Mouse (Mus musculus) layer of hippocampus, adult 9-11 months (tissue): ENCODE results near the gene Ddr1.
"Not testable (repeated sequence)": the region's sequence is repeated elsewhere in the genome, so short reads cannot be mapped to it uniquely, and the experiment has no call there.

Source experiments
- DNase-seq: peaks from one replicate; pipeline ENCODE4 v3.0.0; 2022

Ddr1 gene

DNA sequence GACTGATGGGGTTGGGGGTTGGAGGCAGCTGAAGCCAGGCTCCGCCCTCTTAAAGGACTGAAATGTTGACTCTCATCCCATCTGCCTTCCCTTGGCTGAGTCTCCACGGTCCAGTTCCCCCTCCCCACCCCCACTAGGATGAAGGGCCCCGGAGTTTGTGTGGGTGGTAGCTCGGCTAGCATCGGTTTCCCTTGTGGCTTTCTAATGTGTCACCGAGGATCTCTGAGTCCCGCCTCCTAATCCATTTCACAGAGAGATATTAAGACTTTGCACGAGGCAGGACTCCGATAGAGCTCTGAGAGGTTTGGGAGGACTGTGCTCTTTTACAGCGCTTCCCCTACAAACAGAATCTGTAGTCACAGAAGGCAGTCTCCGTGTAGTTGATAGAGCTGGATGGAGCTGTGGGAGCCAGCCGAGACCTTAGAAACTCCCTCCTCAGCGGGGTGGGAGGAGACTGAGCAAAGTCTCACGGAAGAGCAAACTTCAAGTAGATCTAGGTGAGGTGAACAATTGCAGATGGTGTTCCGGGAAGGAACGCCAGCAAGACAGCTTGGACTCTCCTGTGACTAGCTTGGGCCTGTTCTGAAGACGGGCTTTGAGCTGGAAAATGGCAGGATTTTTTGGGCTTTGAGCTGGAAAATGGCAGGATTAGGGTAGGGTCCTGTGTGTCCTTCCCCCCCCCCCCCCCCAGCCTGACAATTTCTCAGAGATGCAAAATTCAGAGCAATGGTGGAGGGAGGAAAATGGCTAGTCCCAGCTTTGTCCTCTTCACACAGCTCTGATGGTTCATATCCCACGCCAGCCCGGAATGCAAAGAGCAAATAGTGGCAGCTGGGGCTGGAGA, at the start of gene Ddr1:
TSS of gene Ddr1 (minus strand) at position 1 of the 844 bp plus-strand sequence.
- no peak for DNase-seq

GRCm38 (mm10) chr17:35753668-35754067, 49.2 kb upstream of the Ddr1 start:
- DNase-seq = no peak

- DNase-seq = peak; percentile 79
Observed at GRCm38 (mm10) chr17:35752221-35752811, 47.9 kb upstream of the Ddr1 start.

- no peak for DNase-seq
Observed at GRCm38 (mm10) chr17:35749685-35750084, 45.3 kb upstream of the Ddr1 start.

- no peak for DNase-seq
Observed at GRCm38 (mm10) chr17:35744361-35744760, 39.9 kb upstream of the Ddr1 start.

DNA sequence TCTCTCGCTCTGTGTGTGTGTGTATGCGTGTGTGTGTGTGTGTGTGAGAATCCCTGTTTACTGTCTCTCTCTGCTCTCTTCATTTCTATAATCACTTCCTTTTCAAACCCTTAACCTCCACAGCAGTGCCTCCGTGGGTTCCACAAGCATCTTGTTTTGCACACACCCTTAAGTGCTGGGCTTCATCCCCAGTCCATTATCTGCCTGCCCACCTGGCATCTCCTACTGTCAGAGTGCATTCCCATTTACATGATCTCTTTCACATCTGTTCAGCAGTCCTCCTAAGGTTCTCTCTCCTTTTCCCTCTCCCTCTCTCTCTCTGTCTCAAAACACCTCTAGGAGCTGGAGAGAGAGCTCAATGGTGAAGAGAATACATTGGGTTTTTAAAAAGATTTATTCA, 38.5 kb upstream of the Ddr1 start:
- DNase-seq = no peak

- DNase-seq = no peak
Observed at GRCm38 (mm10) chr17:35741589-35742226, 37.3 kb upstream of the Ddr1 start.

GRCm38 (mm10) chr17:35740276-35740880, 36.0 kb upstream of the Ddr1 start:
- no peak for DNase-seq

GRCm38 (mm10) chr17:35739675-35740074, 35.3 kb upstream of the Ddr1 start:
- DNase-seq = peak; percentile 93

DNA sequence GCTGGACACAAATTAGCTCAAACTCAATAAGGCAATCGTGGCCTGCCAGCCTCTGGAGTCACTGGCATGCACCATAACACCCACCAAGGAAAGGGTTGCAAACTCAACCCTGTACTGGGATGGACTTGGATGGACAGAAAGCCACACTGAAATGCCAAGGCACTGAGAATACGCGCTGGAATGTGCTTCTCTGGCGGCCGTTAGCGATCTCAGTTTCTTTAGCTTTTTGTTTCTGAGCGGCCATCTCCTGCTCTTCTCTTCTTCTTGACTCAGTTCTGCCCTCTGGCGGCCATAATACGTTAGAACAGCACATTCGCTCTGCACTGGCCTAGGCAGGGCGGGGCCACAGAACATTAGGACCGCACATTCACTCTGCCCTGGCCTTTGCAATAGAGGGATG, 33.3 kb upstream of the Ddr1 start:
- peak; percentile 80 for DNase-seq

DNA sequence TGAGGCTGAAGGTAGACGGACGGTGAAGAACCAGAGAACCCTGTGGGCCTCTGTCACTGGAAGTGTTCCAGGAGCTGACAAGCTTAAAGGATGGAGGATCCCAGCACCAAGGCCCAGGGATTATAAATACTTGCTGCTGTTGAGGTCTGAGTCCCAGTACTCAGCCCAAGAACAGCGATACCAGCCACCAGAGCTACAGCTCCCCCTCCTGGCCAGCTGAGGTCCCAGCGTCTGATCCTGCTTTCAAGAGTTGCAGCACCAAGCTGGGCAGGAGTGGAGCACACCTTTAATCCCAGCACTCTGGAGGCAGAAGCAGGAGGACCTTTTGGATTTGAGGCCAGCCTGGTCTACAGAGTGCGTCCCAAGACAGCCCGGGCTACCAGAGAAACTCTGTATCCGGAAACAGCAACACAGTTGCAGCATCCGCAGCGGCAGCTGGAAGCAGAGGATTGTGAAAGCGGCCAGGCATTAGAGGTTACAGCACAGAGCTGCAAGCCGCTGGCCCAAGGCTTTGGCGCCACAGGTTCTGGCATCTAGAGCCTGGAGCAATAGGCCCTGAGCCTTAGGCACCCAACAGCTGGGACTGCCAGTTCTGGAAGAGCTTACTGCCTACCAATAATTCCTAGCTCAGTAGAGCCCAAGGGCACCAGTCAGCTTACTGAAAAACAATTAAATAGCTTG, 32.0 kb upstream of the Ddr1 start:
- peak; percentile 54 for DNase-seq

DNA sequence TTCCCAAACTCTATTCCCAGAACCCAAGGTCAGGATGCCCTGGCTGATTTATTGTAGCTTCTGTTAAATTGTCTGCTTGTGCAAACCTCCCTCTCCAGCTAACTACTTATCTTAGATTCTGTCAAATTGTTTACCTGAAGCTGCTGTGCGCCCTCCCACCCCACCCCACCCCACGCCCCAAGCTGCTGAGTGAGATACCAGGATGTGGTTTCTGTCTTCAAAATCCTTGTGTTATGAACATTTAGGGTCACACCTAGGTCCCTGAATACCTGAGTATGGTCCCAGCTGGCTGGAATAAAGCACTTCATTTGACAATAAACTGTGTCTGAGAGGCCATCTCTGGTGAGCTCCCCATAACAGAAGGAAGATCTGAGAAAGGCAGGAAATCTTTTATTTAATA, 30.1 kb upstream of the Ddr1 start:
- no peak for DNase-seq

- DNase-seq = no peak
Observed at GRCm38 (mm10) chr17:35733398-35733797, 29.0 kb upstream of the Ddr1 start.

DNA sequence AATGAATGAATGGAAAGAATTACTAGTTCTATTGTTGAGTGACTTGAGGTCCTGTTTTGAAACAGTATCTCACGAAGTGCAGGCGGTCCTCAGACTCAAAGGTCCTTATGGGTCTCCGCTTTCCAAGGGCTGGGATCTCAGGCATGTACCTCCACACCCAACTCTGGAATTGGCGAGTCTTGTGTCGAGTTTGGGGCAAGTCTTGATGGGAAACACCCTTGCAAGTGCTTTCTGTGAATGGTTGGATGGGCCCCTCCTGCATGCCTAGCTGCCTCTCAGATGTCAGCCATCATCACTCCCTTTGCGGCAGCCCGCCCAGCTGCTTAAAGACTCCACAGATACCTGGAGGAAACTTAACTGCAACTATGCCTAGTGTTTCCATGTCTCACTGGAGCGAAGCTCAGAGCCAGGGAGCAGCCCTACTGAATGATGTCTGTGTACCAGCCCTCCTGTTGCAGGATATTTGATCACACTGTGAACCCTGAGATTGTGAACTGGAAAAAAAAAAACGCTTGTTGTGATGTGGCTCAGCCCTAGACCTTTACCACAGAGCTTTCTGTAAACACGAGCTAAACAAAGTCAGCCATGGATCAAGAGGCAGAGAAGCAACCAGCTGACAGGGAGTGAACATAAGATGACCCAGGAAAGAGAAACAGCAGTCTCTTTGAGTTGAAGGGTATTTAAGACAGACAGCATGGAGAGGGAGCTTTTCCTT, 27.2 kb upstream of the Ddr1 start:
- DNase-seq = no peak

- DNase-seq = not testable (repeated sequence)
Observed at GRCm38 (mm10) chr17:35730112-35730511, 25.7 kb upstream of the Ddr1 start.

- DNase-seq = no peak
Observed at GRCm38 (mm10) chr17:35728821-35729220, 24.4 kb upstream of the Ddr1 start.

- no peak for DNase-seq
Observed at GRCm38 (mm10) chr17:35727471-35728205, 23.2 kb upstream of the Ddr1 start.

- no peak for DNase-seq
Observed at GRCm38 (mm10) chr17:35727028-35727427, 22.6 kb upstream of the Ddr1 start.

- peak; percentile 84 for DNase-seq
Observed at GRCm38 (mm10) chr17:35725286-35726232, 21.1 kb upstream of the Ddr1 start.

DNA sequence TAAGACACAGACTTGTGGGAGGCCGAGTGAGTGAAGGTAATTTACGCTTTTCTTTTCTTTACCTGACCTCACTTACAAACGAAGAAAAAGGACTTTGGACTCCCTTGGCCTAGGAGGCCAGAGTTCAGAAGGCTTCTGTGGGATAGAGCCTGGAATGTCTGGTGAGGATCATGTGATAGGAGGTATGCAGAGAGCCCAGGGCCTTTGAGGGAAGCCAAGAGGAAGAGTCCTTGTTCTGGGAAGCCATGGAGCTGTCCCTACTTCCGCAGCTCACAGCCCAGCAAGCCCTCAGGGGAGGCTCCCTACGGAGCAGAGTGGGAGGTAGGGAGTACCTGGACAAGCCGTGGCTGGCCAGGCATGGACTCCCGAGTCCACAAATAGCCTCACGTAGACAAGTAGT, 17.3 kb upstream of the Ddr1 start:
- no peak for DNase-seq
